Mouse (Mus musculus) adrenal gland, postnatal 36 days (tissue): Measurements from ENCODE around the gene Psenen. TPM values are rescaled to one million over a fixed set of nuclear protein-coding genes. Genes with fewer than 3 reads are reported as not detected.

ENCODE experiments used
- DNase-seq, 2 experiments: peaks; one replicate each; pipeline ENCODE4 v3.0.0; 2021; ENCODE audit warnings: mixed read lengths in 1 of 2
- total RNA-seq, 2 experiments: library from RNA; stranded (reverse); gene quantifications; 2 replicates each; pipeline ENCODE4 v1.2.3; 2021

The Psenen gene
- total RNA-seq, 2 experiments from 2014 or later: 141 to 163 TPM

DNA sequence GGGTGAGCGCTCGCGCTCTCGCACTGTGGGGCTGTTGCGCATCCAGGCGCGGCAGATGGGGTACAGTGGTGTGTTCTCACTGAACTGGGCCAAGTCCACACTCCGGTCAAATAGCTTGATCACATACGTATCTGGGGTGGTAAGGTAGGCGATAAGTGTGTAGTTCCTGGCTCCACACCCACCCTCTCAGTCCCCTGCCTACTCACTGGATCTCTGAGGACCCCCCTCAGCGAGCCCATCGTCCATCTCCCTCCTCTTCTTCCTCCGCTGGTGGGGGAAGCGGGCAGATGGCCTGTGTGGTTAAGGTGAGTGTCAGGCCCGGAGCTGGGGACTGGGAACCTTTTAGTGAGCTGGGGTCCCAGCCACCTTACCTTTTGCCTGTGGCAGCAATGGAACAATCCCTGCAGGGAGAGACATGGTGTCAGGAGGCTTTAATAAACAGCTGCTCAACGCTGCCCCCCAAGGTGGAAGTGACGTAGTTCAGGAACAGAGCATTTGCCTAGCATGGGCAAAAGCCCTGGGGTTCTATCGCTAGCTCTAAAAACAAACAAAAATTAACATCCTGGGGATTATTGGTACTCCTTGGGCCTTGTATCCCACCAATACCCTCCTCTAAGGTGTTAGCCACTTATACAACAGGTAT, 6.4 kb downstream of the Psenen start:
- no peak for DNase-seq

DNA sequence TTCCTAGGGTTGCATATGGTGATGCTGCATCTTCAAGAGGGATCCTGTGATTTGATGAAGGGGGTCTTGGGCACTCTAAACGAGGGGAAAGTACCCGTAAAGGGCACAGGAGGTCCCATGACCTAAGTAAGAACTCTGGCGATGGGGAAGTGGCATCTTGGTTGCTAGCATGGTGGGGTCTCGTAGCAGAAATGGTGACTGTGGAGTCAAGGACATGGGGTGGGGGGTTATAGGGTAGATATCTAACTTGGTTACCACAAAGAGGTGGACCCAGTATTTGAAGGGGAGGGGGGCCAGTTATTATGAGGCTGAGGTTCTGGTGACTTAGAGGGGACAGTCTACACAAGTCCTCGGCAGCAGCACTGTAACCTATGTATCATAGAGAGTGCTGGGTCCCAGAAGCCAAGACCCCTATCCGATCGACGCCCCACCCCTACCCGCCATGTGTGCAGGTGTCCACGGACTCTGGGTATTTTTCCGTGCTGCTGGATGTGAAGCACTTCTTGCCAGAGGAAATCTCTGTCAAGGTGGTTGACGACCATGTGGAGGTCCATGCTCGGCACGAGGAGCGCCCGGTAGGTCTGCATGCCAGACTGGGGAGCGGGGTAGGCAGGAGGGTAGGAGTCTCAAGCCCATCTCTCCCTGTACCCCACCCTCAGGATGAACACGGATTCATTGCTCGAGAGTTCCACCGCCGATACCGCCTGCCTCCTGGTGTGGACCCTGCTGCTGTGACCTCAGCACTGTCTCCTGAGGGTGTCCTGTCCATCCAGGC, 9.4 kb downstream of the Psenen start:
- no peak for DNase-seq

DNA sequence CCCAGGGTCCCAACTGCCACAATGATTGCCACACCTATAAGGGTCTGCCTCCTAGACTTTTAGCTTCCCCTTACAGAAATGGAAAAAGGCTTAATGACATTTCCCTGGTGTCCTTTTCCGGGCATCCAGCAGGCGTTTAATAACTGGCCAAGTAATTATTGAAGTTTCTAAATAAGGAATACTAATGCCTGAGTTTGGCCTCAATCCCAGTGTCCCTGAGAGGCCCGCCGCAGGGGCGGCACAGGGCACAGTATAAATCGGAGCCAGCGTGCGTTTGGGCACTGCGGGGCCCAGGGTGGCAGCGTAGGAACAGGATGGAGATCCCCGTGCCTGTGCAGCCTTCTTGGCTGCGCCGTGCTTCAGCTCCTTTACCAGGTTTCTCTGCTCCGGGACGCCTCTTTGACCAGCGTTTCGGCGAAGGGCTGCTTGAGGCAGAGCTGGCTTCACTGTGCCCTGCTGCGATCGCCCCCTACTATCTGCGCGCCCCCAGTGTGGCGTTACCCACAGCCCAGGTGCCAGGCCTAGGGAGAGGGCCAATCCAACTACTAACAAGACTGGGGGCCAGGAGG, 10.3 kb downstream of the Psenen start:
- DNase-seq: peak; percentile 79 to 83

DNA sequence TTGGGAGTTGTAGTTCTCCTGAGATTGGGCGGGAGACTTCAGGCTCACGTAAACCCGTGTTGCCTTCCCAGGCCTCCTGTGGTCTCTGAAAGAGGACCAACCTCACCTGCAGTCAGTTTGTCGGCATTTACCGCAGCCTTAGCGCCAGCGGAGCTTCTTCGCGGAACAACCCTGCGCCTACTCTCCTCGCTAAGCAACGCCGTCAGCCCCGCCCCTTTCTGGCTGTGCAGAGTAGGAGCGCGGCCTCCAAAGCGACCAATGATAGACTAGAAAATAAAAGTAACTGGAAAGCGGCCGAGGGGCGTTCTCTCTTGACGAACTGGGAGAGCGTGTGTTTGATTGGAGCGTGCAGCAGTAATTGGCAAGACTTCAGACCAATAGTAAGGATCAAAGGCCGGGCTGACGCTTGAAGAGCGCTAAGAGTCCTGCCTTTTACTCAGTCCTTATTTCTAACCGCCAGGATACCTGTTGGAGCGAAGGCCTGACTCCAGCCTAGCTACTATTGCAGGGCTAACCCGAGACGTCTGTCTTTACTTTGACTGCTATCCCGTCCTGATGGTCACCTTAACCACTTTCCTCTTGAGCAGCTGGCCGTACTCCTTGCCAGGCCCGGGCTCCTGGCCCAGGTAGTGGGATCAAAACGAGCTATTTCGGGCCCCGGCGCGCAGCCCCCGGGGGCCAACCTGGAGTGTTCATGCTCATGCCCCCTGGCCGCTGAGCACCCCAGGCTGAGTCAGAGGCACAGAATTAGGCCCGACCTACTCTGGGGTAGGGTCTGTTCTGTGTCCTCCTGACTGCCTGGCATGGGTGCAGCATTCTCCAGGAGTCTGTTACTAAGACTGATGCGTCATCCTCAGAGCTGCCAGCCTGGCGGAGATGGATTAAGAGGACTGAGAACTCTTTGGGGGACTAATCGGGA, 11.1 kb downstream of the Psenen start, which contains the start of the genes Hspb6 and Proser3:
Gene Hspb6 (plus strand): TSS at position 77 of the 919 bp plus-strand sequence.
Gene Proser3 (minus strand): TSS at position 198 of the 919 bp plus-strand sequence.
- peak; percentile 95 to 97 for DNase-seq

DNA sequence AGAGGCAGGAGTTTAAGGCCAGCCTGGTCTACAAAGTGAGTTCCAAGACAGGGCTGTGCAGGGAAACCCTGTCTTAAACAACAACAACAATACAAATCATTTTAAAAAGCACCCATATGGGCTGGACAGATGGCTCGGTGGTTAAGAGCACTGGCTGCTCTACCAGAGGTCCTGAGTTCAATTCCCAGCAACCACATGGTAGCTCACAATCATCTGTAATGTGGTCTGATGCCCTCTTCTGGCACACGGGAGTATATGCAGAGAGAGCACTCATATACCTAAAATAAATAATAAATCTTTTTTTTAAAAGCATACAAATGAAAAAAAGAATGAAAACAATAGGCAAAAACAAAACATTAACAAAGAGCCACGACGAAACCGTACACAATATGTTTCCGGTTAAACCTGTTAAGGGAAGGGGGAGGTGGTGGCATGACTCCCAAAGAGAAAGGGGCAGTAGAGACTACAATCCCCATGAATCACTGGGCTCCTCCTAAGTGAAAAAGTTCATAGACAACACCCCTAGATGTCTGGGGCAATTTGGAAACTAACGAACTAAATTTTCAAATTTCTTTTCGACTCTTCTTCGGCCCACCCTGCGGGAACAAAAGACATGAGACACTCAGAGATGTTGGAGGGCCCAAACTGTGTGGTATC, 11.9 kb downstream of the Psenen start:
- DNase-seq: no peak

DNA sequence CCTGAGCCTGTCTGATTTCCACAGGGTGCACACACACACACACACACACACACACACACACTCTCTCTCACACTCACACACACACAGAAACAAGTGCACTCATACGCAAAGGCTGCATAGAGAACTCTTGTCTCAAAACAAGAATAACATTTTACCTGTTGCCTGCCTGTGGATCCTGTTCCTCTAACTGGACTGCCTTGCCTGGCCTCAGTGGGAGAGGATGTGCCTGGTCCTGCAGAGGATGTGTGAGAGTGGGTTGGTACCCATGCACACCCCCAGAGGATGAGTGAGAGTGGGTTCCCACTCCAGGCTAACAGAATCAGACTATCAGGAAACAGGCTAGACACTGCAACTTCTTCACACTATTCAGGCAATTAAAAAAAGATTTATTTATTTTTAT, 12.8 kb downstream of the Psenen start:
- no peak for DNase-seq

DNA sequence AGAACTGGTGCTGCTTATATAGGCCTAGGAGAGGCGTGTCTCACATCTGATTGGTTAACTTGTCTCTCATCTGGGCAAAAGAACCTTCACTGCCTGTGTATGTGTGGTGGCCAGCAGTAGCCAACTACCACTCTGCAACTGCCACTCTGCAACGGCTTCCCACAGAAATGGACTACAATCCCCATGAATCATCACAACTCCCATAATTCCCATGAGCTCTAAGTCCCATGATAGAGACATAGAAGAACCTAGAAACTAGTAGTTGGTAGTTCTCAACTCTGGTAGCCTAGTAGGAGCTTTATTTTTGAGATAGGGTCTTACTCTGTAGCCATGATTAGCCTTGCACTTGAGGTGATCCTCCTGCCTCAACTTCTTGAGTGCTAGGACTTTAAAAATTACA, 13.5 kb downstream of the Psenen start:
- no peak for DNase-seq

DNA sequence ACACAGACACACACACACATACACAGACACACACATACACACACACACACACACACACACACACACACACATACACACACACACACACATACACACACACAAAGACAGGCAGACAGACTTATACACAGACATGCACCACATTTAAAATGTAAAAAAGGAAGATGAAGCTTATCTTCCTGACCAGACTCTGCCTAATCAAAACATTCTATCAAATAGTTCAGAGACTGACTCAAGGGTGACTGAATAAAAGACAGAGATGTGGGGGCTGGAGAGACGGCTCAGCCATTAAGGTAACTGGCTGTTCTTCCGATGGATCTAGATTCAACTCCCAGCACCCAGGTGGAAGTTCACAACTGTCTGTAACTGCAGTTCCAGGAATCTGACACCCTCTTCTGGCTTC, 19.1 kb downstream of the Psenen start:
- no peak for DNase-seq

DNA sequence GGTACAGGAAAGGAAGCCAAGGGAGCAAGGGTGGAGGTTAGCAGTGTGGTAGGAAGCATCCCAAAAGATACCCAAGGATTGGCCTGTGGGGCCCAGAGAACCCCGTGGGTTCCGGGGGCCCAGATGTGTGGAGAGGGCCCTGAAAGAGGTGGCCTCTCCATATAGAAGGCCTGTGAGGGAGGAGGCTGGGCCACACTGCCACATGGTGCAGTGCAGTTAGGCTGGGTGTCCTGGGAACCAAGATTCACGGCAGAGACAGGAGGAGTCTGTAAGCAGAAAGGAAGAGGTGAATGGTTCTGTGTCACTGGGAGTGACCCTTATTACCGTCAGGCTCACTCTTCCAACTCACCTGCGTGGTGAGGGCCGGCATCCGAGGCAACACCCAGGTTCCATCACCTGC, 22.9 kb downstream of the Psenen start:
- DNase-seq: no peak

DNA sequence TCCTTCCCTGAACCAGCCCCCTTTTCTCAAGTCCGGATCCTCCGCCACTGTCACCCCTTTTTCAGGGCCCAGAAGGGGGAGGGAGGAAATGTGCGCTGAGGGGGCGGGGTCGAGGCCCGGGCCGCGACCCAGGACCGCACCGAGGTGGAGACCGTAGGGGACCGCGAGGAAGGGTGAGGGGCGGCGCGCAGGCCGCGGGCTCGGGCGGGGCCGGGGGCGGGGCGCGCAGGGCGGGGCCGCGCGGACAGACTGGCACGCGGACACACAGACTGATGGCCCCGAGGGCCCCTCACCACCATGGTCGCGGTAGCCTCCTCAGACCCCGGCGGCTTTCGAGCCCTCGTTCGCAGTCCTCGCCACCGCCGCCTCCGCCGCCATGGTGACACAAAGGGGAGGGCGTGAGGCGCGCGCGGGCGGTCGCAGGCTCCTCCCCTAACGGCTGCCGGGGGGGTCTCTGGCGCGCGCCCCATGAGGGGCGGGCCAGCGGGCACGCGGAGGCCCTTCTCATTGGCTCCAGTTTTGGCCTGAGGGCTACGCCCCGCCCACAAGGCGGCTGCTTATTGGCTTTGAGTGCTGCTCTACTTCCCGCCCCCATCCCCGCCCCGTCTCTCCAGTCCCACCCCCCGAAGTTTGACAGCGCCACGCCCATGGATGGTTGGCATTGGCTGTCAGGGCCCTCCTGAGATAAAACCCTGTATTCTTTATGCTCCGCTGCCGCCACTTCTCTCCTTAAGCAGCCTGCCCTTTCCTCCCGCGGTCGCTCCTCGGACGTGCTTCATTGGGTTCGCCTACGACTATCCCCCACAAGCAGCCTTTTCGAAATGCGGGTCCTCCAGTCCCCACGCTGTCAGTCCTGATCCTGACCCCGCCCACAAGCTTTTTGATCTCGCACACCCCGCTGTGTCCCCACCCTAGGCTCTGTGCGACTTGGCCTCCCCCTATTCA, 28.5 kb downstream of the Psenen start, which contains the start of gene Arhgap33:
Gene Arhgap33 (minus strand): TSS at position 428 of the 945 bp plus-strand sequence.
- peak; percentile 97 to 98 for DNase-seq

DNA sequence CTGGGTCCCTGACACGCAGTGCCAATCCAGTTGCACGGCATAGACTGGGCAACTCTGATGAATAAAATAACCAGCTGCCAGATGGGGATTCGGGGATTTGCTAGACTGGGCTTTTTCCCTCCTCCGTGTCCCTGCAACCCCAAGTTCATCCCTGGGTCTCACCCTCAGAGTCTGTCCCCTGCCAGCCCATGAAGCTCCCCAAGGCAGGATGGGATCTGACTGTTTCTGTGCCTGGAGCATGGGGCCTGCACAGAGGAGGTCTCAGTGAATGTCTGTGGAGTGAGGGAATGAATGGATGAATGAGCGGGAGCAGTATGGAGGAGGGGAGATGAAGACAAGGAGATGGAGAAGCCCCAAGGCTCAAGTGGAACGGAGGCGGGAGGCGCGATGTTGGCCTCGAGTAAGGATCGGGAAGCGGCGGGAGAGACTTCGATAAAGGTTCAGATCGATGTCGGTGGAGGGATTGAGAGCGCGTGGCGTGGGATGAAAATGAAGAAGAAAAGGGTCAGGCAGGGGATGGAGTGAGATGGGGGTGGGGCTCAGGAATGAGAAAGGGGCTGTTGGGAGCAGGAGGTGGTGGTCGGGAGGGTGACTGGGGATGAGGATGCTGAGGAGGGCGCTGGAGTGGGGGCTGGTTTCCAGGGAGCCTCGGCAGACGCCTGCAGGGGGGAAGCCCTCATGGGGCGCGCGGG, 29.3 kb downstream of the Psenen start:
- no peak for DNase-seq

DNA sequence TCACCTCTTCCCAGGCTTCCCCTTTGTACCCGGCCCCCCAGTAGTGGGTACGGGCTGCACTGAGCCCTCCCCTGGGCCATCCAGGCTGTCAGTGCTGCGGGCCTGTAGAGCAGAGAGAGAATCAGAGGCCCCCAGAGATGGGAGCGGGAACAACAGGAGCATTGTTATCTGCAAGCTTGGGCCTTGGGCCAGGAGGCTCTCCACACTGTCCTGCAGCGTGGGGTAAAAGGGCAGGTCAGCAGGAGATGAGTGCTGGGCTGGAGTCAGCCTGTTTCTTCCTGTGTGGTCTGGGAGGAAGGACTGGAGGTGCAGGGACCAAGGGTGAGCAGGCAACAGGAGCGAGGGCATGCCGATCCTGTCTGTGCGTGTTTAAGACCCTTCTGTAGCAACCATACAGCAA, 30.5 kb downstream of the Psenen start:
- DNase-seq: peak in 1 of 2 experiments; percentile 33

DNA sequence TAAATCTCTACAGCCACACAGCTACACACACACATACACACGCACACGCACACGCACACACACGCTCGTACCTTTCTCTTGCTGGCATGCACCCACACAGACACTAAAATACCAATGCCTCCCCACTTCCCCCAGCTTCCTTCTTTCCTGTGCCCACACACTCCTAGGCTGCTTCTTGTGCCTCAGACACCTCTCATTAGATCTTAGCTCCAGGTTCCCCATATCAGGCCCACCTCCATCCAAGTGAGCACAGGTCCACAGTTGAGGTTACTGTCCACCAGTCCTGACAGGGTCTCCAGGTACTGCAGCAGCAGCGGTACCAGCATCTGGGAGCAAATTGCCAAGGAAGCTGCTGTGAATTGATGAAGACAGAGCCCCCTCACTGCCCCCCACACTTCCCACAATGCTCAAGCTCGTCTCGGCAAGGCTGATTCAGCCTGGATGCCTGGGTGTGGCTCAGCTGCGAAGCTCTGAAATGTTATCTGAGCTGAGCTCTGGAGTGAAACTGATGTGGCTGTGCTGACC, 32.1 kb downstream of the Psenen start:
- DNase-seq: no peak

DNA sequence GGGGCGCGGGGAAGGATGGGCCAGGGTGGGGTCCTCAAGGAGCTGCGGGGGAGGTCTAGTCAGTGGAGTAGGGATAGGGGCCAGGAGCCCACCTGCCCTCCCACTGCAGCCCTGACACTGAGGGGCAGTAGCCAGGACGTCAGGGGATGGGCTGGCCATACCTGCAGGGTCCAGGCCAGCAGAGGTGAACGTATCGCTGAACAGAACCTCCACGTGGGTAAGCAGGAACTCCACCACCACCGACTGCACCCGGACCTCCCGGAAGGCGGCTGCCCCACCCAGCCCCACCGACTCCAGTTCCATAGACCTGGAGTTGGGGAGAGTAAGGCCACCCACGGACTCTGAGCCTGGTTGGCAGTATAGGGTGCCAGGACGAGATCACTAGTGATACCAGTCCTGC, 36.4 kb downstream of the Psenen start:
- no peak for DNase-seq

DNA sequence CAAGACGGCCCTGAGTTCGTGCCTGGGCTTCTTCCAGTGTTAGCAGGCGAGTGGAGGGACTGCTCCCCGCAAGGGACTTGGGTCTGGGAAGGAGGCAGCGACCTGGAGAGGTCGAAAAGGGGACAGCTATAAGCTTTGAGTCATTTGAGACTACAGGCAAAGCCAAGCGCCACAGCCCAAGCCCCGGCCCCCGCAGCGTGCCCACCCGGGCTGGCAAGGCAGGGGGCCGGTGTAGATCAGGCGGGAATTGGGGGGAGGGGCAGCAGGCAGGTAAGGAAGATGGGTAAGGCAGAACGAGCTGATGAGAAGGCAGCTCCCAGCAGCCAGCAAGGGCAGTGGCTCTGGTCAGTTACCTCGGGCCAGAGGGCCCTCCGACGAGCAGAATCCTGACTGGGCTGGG, 37.0 kb downstream of the Psenen start:
- DNase-seq: no peak

DNA sequence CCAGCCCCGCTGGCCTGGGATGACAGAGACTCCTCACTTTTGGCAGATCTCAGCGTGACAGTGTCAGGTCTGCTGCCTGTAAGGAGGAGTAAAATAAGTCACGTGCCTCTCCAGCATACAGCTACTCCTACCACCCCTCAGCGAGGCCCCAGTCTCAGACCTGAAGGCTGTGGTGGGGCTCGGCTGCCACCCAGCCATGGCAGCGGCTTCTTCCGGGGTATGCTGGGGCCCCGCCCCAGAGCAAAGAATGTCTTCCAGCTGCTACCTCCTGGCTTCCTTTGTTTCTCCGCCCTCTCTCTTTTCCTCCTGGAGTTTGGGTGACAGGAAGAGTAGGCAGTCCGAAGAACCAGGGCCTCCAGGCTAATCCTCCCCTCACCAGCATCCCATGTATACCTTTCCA, 37.5 kb downstream of the Psenen start:
- no peak for DNase-seq

DNA sequence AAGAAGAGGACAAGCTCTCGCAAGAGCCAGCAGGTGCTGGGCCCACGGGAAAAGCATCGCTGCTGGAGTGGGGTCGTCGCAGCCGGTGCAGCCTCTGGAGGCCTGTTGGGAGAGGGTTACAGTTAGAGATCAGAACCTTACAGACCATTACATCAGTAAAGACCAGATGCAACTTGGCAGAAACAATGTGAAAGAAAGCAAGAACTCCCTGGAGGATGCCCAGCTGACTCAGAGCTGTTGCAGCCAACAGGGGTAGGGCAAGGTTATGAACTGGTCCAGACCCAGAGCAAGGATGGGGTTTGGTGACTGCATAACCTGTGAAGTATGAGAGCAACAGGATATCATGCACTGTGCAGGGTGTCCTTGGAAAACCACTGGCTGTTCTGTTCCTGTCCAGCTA, 38.9 kb downstream of the Psenen start:
- peak; percentile 23 to 28 for DNase-seq

DNA sequence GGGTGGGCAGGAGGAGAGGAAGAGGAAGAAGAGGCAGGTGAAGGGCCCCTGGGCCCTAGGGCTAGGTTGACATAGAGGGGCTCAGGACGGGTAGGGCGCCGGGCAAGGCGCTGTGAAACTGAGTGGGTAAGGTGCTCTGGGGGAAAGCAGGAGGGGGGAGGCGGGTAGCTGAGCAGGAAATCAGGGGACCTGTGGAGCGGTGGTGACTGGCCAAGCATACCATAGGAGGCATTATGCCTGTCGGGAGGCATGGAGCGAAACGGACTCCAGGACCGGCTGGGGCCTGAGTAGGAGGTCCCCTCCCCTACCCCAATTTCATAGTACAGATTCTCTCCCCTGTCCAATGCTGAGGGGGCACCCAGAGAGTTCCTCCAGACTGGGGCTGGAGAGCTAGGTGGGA, 40.6 kb downstream of the Psenen start:
- DNase-seq: no peak

DNA sequence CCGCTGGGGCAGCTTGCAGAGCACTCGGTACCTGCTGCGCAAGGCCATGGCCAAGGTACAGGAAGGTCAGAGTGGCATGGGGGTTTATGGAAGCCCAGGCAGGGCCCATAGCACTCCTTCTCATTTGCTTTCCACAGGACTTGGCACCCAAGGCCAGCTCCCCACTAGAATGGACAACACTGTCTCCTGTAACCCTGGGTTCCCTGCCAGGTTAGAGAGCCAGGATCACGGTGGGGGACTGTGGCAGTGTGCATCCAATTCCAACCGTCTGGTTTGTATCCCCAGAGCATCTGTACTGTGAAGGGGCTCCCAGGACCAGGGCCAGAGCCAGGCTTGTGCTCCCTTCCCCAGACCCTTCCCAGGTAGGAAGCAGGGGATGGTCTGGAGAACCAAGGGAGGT, 42.6 kb downstream of the Psenen start:
- no peak for DNase-seq

DNA sequence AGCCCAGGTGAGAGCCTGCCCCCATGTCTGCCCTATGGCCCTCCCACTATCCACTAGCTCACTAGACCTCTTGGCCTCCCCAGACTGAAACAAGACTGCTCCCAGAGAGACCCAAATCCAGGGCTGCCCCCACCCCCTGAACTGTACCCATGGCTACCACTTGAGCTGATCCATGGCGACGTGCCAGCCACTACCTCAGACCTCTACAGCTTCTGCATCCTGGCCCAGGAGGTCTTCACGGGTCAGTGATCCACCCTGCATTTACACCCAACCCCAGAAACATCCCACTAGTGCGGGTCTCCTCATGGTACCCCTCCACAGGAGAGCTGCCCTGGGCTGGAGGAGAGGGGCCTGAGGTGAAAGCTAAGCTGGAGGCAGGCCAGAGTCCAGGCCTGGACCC, 43.0 kb downstream of the Psenen start:
- no peak for DNase-seq
